Mouse (Mus musculus) E14TG2a.4 (cell line): ENCODE measurements around the gene Lpin2.

ENCODE experiments used
- H3K27me3 ChIP-seq: 2 replicates; pipeline ENCODE4 v1.6.1; 2014; ENCODE audit warnings: low read length, control low read depth; ENCODE audit not compliant: insufficient read depth
- H3K36me3 ChIP-seq: 2 replicates; pipeline ENCODE4 v1.6.1; 2014; ENCODE audit warnings: low read length, control low read depth; ENCODE audit not compliant: insufficient read depth
- H3K4me1 ChIP-seq: replicated peaks from 2 replicates; pipeline ENCODE4 v1.6.1; 2014; ENCODE audit warnings: low read depth, low read length, control low read depth
- H3K4me3 ChIP-seq: replicated peaks from 2 replicates; pipeline ENCODE4 v1.5.1; 2014; ENCODE audit warnings: mild to moderate bottlenecking, low read length
- H3K9me3 ChIP-seq: 2 replicates; pipeline ENCODE4 v1.6.1; 2014; ENCODE audit warnings: low read length, control low read depth
- CTCF ChIP-seq: conservative IDR thresholded peaks from 2 replicates; pipeline ENCODE4 v1.5.1; 2014; ENCODE audit warnings: low read length
- NANOG ChIP-seq: IDR thresholded peaks from 2 replicates; pipeline ENCODE4 v1.6.1; 2014; ENCODE audit warnings: borderline replicate concordance, low read length, mixed read lengths
- POU5F1 ChIP-seq: IDR thresholded peaks from 2 replicates; pipeline ENCODE4 v1.6.1; 2014; ENCODE audit warnings: low read length, borderline replicate concordance

Lpin2 gene

GRCm38 (mm10) chr17:71265336-71266051 is 83.1 kb downstream of the Lpin2 start:
- TF ChIP-seq POU5F1 (no peak), CTCF (no peak)

GRCm38 (mm10) chr17:71267374-71267773 is 85.0 kb downstream of the Lpin2 start:
- H3K9me3 ChIP-seq = no peaks in the 10 kb centered on the region
- TF ChIP-seq CTCF = no peak
- no peak for TF ChIP-seq POU5F1
- no peak for TF ChIP-seq NANOG
- no peaks in the 10 kb centered on the region for H3K4me1 ChIP-seq
- no peak overlapping the region for H3K4me3 ChIP-seq
- no peaks in the 10 kb centered on the region; the same call in 1 of the 2 replicates for H3K27me3 ChIP-seq
- H3K36me3 ChIP-seq = no peaks in the 10 kb centered on the region

More at GRCm38 (mm10) chr17:71265336-71266051, 83.1 kb downstream of the Lpin2 start:
- Histone ChIP-seq H3K4me1 (peaks cover 2% of the 10 kb centered on the region; the same call in 1 of the 2 replicates), H3K4me3 (no peak overlapping the region), H3K27me3 (no peaks in the 10 kb centered on the region; the same call in 1 of the 2 replicates), H3K9me3 (no peaks in the 10 kb centered on the region), H3K36me3 (no peaks in the 10 kb centered on the region)

GRCm38 (mm10) chr17:71268152-71268551 is 85.8 kb downstream of the Lpin2 start:
- Histone ChIP-seq H3K9me3 (no peaks in the 10 kb centered on the region), H3K4me3 (no peak overlapping the region), H3K4me1 (no peaks in the 10 kb centered on the region), H3K27me3 (no peaks in the 10 kb centered on the region; the same call in 1 of the 2 replicates), H3K36me3 (no peaks in the 10 kb centered on the region)
- TF ChIP-seq NANOG (no peak), CTCF (no peak)

- Histone ChIP-seq H3K4me3 (no peak overlapping the region), H3K4me1 (no peaks in the 10 kb centered on the region), H3K9me3 (no peaks in the 10 kb centered on the region), H3K36me3 (no peaks in the 10 kb centered on the region), H3K27me3 (no peaks in the 10 kb centered on the region; the same call in 1 of the 2 replicates)
- TF ChIP-seq CTCF = no peak
- TF ChIP-seq POU5F1 = no peak
- TF ChIP-seq NANOG = no peak
Measured at GRCm38 (mm10) chr17:71268599-71268998, 86.2 kb downstream of the Lpin2 start.

- H3K27me3 ChIP-seq = no peaks in the 10 kb centered on the region
- no peak for TF ChIP-seq POU5F1
- TF ChIP-seq CTCF = no peak
- no peak for TF ChIP-seq NANOG
- no peaks in the 10 kb centered on the region for H3K4me1 ChIP-seq
- H3K36me3 ChIP-seq = no peaks in the 10 kb centered on the region
- H3K4me3 ChIP-seq = no peak overlapping the region
- H3K9me3 ChIP-seq = peaks cover 8% of the 10 kb centered on the region
Measured at GRCm38 (mm10) chr17:71273901-71274300, 91.5 kb downstream of the Lpin2 start.

GRCm38 (mm10) chr17:71276771-71277170 is 94.4 kb downstream of the Lpin2 start:
- Histone ChIP-seq H3K27me3 (no peaks in the 10 kb centered on the region), H3K4me1 (no peaks in the 10 kb centered on the region), H3K4me3 (no peak overlapping the region), H3K36me3 (no peaks in the 10 kb centered on the region), H3K9me3 (peaks cover 8% of the 10 kb centered on the region)
- TF ChIP-seq NANOG = no peak
- no peak for TF ChIP-seq CTCF
- no peak for TF ChIP-seq POU5F1

GRCm38 (mm10) chr17:71277701-71278491 is 95.5 kb downstream of the Lpin2 start:
- H3K9me3 ChIP-seq = peaks cover 8% of the 10 kb centered on the region
- no peaks in the 10 kb centered on the region for H3K27me3 ChIP-seq
- TF ChIP-seq CTCF = no peak
- TF ChIP-seq NANOG = no peak
- no peaks in the 10 kb centered on the region for H3K36me3 ChIP-seq
- no peak overlapping the region for H3K4me3 ChIP-seq
- H3K4me1 ChIP-seq = no peaks in the 10 kb centered on the region

GRCm38 (mm10) chr17:71282716-71283115 is 100.4 kb downstream of the Lpin2 start:
- Histone ChIP-seq H3K4me3 (no peak overlapping the region), H3K9me3 (no peaks in the 10 kb centered on the region), H3K27me3 (no peaks in the 10 kb centered on the region), H3K4me1 (no peaks in the 10 kb centered on the region), H3K36me3 (no peaks in the 10 kb centered on the region)
- TF ChIP-seq NANOG = no peak
- TF ChIP-seq POU5F1 = no peak
- TF ChIP-seq CTCF = no peak

- no peaks in the 10 kb centered on the region for H3K9me3 ChIP-seq
- no peak for TF ChIP-seq NANOG
- no peaks in the 10 kb centered on the region for H3K36me3 ChIP-seq
- H3K4me3 ChIP-seq = no peak overlapping the region
- H3K27me3 ChIP-seq = no peaks in the 10 kb centered on the region
- no peaks in the 10 kb centered on the region for H3K4me1 ChIP-seq
Measured at GRCm38 (mm10) chr17:71283237-71283636, 100.9 kb downstream of the Lpin2 start.
